Mouse (Mus musculus) intestine, embryonic 16.5 days (tissue): ENCODE results near the gene Usp4. TPM values are rescaled to one million over a fixed set of nuclear protein-coding genes. Genes with fewer than 3 reads are reported as not detected.

Experiments
- ATAC-seq: fragments of 200-750 bp; cut with Nextera tagmentation; 2 replicates; pipeline ENCODE4 v1.8.0; 2017; ENCODE audit warnings: moderate TSS enrichment, moderate library complexity
- H3K27ac ChIP-seq: fragments of 300-500 bp; sonication (generic); 2 replicates; pipeline ENCODE4 v1.5.1; 2014; ENCODE audit warnings: mild to moderate bottlenecking, low read length
- H3K27me3 ChIP-seq: fragments of 300-500 bp; sonication (generic); replicated peaks from 2 replicates; pipeline ENCODE4 v1.6.1; 2014; ENCODE audit warnings: low read length, control low read depth, mixed read lengths; ENCODE audit not compliant: control insufficient read depth, insufficient read depth
- H3K36me3 ChIP-seq: fragments of 300-500 bp; sonication (generic); 2 replicates; pipeline ENCODE4 v1.6.1; 2014; ENCODE audit warnings: low read length, control low read depth; ENCODE audit not compliant: control insufficient read depth, insufficient read depth
- H3K4me1 ChIP-seq: fragments of 300-500 bp; sonication (generic); 2 replicates; pipeline ENCODE4 v1.6.1; 2014; ENCODE audit warnings: low read length, control low read depth, mixed read lengths; ENCODE audit not compliant: control insufficient read depth, insufficient read depth
- H3K4me2 ChIP-seq: fragments of 300-500 bp; sonication (generic); 2 replicates; pipeline ENCODE4 v1.6.1; 2014; ENCODE audit warnings: low read depth, low read length, control low read depth
- H3K4me3 ChIP-seq: fragments of 300-500 bp; sonication (generic); 2 replicates; pipeline ENCODE4 v1.5.1; 2014; ENCODE audit warnings: mild to moderate bottlenecking, low read length
- H3K9ac ChIP-seq: fragments of 300-500 bp; sonication (generic); 2 replicates; pipeline ENCODE4 v1.6.1; 2014; ENCODE audit warnings: low read depth, low read length
- H3K9me3 ChIP-seq: fragments of 300-500 bp; sonication (generic); 2 replicates; pipeline ENCODE4 v1.6.1; 2016; ENCODE audit warnings: low read length, control low read depth; ENCODE audit not compliant: control insufficient read depth
- WGBS: fragments of 180-500 bp; shearing (Covaris S2); extraction: QIAGEN DNeasy Blood & Tissue Kit; methylation state at CpG from one replicate; pipeline ENCODE4 v1.1.7; 2014; 5-methylcytosine and 5-hydroxymethylcytosine counted together
- polyA plus RNA-seq: library from polyadenylated mRNA; unstranded; fragments of >200 nt; fragmentation: Nextera tagmentation; extraction: Ambion mirVana; gene quantifications from 2 replicates; pipeline ENCODE4 v1.2.1, GENCODE M21; 2015

Usp4 gene
- polyA plus RNA-seq, 1 experiment from 2014 or later: 92.1 TPM

DNA sequence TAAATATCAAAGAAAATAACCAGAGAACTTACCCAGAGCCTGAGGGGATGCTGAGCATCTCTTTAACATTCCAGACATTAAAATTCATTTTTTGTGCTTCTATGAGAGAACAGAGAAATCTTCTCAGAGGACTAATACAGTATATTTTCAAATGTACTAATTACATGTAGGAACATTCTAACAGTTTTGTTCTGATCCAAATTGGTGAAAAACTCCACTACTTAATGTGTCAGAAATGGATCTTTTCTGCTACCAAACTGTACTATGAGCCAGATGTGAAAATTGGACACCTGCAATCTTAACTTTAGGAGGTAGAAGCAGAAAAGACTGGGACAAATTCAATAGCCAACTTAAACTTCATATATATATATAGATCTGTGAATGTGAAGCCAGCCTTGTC, 80.7 kb downstream of the Usp4 start, which contains the start of gene Ccdc36:
Gene Ccdc36 (minus strand): TSS at position 101 of the 400 bp plus-strand sequence.
- H3K4me3 ChIP-seq: no peak within 1 kb of the TSS
- H3K27ac ChIP-seq: no peak within 1 kb of the TSS
- no peaks in the 10 kb centered on the region for H3K36me3 ChIP-seq
- H3K9me3 ChIP-seq: no peaks in the 10 kb centered on the region
- no peak within 1 kb of the TSS for H3K9ac ChIP-seq
- H3K27me3 ChIP-seq: no peaks in the 10 kb centered on the region
- no peak within 1 kb of the TSS for H3K4me2 ChIP-seq
- no peaks in the 10 kb centered on the region for H3K4me1 ChIP-seq
- no peak for ATAC-seq

DNA sequence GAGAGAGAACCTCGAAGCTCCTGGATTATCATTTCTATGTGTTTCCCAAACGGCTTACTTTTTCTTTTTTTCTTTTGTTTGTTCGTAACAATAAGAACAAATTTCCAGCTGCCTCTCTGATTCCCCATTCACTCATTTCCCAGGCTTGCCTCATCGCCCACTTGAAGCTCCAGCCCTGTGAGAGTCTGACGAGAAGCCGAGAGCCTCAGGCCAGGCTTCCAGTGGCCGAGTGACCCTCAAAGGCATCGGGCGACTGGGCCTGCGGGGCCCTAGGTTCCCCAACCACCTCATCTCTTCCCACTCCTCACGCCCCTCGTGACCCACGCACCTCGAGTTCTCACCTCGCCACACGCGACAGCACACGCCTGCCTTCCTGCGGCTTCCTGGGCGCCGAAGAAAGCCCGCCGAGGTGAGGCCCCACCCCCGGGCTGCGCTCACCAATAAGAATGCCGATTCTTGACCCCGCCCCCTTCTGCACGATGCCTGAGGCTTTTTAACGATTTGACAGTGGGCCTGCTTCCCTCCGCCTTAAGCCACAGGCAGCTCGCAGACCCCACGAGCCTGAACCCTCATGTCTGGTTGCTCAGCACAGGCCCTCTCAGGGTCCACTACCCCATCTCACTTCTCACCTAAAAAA, 83.9 kb downstream of the Usp4 start:
- Histone ChIP-seq H3K27ac (no peak overlapping the region), H3K4me3 (peak overlapping the region; percentile 38), H3K9me3 (no peaks in the 10 kb centered on the region), H3K4me2 (peak overlapping the region; percentile 48), H3K36me3 (no peaks in the 10 kb centered on the region), H3K4me1 (no peaks in the 10 kb centered on the region), H3K27me3 (no peaks in the 10 kb centered on the region), H3K9ac (peak overlapping the region; percentile 49)
- WGBS: 45% methylated on average over 32 of the region's 32 CpGs
- ATAC-seq: 0 out of 2 replicates have a peak, but pooled peaks have one; percentile 53

GRCm38 (mm10) chr9:108436182-108436581, 88.5 kb downstream of the Usp4 start, which contains the start of gene BC048562:
Gene BC048562, plus strand, starts transcription at chr9:108436482.
- no peak within 1 kb of the TSS for H3K27ac ChIP-seq
- no peaks in the 10 kb centered on the region for H3K27me3 ChIP-seq
- 62% methylated on average over 3 of the region's 3 CpGs for WGBS

GRCm38 (mm10) chr9:108439176-108439575, 91.5 kb downstream of the Usp4 start:
- H3K27me3 ChIP-seq: no peaks in the 10 kb centered on the region
- H3K27ac ChIP-seq: no peak overlapping the region
- no peak overlapping the region for H3K4me2 ChIP-seq
- H3K9me3 ChIP-seq: no peaks in the 10 kb centered on the region
- H3K4me1 ChIP-seq: peaks cover 4% of the 10 kb centered on the region; the same call in 1 of the 2 replicates
- no peaks in the 10 kb centered on the region for H3K36me3 ChIP-seq
- 70% methylated on average over 6 of the region's 6 CpGs for WGBS
- H3K9ac ChIP-seq: no peak overlapping the region
- H3K4me3 ChIP-seq: no peak overlapping the region
- no peak for ATAC-seq

More at GRCm38 (mm10) chr9:108436182-108436581, 88.5 kb downstream of the Usp4 start, which contains the start of gene BC048562:
- ATAC-seq: no peak
- Histone ChIP-seq H3K9me3 (no peaks in the 10 kb centered on the region), H3K4me2 (no peak within 1 kb of the TSS), H3K36me3 (no peaks in the 10 kb centered on the region), H3K4me1 (peaks cover 4% of the 10 kb centered on the region; the same call in 1 of the 2 replicates), H3K9ac (no peak within 1 kb of the TSS), H3K4me3 (no peak within 1 kb of the TSS)

DNA sequence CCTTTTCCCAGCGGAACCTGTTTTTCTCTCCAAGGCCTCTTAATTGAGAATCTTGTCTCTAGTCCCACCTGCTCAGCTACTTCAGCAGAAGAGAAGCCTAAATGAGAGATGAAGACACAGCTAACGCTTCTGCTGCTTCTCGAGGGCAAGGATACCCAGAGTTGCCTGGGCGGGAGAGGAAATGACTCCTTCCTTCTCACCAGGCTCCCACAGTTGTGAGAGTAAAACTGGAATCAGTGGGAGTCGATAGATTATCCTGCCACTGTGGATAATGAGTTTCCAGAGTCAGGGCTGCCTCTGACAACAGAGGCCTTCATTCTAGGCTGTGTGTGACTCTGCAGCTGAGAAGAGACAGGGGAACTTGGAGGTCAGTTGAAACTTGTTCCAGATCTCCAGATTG, 92.8 kb downstream of the Usp4 start:
- 76% methylated on average over 5 of the region's 5 CpGs for WGBS

DNA sequence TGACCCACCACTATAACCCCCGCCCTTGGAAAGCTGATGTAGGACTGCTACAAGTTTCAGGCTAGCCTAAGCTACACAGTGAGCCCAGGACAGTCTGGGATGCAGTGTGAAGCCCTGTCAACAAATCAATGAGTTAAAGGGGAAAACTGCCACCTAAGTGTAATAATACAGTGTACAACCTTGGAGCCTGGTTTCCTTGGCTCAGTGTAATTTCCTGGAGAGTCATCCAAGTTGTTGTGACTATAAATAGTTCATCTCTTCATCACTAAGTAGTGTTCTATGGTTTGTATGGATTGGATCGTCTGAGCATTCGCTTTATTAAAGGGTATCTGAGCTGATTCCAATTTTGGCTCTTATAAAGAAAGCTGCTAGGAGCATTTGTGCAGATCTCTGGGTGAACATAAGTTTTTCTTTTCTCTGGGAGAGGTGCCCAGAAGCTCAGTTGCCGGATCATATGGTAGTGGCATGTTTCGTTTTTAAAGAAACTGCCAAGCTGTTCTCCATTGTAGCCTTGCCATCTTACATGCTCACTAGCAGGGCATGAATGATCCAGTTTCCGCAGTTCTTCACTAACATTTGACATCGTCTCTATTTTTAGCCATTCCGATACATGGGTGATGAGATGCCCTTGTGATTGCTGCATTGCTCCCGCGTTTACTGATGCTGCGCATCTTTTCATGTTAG, 93.7 kb downstream of the Usp4 start:
- peaks cover 4% of the 10 kb centered on the region; the same call in 1 of the 2 replicates for H3K4me1 ChIP-seq
- ATAC-seq: no peak
- H3K27me3 ChIP-seq: no peaks in the 10 kb centered on the region
- no peak overlapping the region for H3K9ac ChIP-seq
- no peak overlapping the region for H3K4me3 ChIP-seq
- H3K27ac ChIP-seq: no peak overlapping the region
- 82% methylated on average over 11 of the region's 11 CpGs for WGBS
- H3K9me3 ChIP-seq: no peaks in the 10 kb centered on the region
- H3K36me3 ChIP-seq: no peaks in the 10 kb centered on the region
- H3K4me2 ChIP-seq: no peak overlapping the region

More for the DNA sequence above, 92.8 kb downstream of the Usp4 start:
- Histone ChIP-seq H3K4me3 (no peak overlapping the region), H3K27me3 (no peaks in the 10 kb centered on the region), H3K4me2 (no peak overlapping the region), H3K36me3 (no peaks in the 10 kb centered on the region), H3K9me3 (no peaks in the 10 kb centered on the region), H3K4me1 (peaks cover 4% of the 10 kb centered on the region; the same call in 1 of the 2 replicates), H3K9ac (no peak overlapping the region; the same call in 1 of the 2 replicates), H3K27ac (no peak overlapping the region)
- no peak for ATAC-seq

Other genes starting within 250 kb of the Usp4 start
- 5.4 TPM in 2 replicates for gene Bsn, start 157.5 kb upstream of the Usp4 start, polyA plus RNA-seq
- gene Dag1, start 83.9 kb upstream of the Usp4 start, polyA plus RNA-seq: 67.9 and 76.8 TPM in 2 replicates
- gene Nicn1, start 57.4 kb upstream of the Usp4 start, polyA plus RNA-seq: 24.6 and 29.1 TPM in 2 replicates
- 15.5 TPM in 2 replicates for gene Amt, start 51.0 kb upstream of the Usp4 start, polyA plus RNA-seq
- gene Rhoa, start 41.7 kb upstream of the Usp4 start, polyA plus RNA-seq: 425 and 427 TPM in 2 replicates
- gene Tcta, start 41.7 kb upstream of the Usp4 start, polyA plus RNA-seq: 40.9 and 45.1 TPM in 2 replicates
- 1,298 and 1,315 TPM in 2 replicates for gene Gpx1, start 8.9 kb upstream of the Usp4 start, polyA plus RNA-seq
- gene 1700102P08Rik, start 45.0 kb downstream of the Usp4 start, polyA plus RNA-seq: 0.49 and 0.55 TPM in 2 replicates
- gene Ccdc36, start 80.6 kb downstream of the Usp4 start, polyA plus RNA-seq: 1.1 TPM in 2 replicates
- not detected in 2 replicates for gene BC048562, start 88.6 kb downstream of the Usp4 start, polyA plus RNA-seq
- 49.2 and 53.5 TPM in 2 replicates for gene Ccdc71, start 112.7 kb downstream of the Usp4 start, polyA plus RNA-seq
- 44.7 and 49.6 TPM in 2 replicates for gene Klhdc8b, start 113.7 kb downstream of the Usp4 start, polyA plus RNA-seq
- 26.6 and 33.6 TPM in 2 replicates for gene Lamb2, start 131.9 kb downstream of the Usp4 start, polyA plus RNA-seq
- gene Usp19, start 142.7 kb downstream of the Usp4 start, polyA plus RNA-seq: 35.7 and 42.8 TPM in 2 replicates
- gene Qars, start 159.9 kb downstream of the Usp4 start, polyA plus RNA-seq: 111 and 118 TPM in 2 replicates
- gene Qrich1, start 169.0 kb downstream of the Usp4 start, polyA plus RNA-seq: 90.2 and 93.4 TPM in 2 replicates
- 149 and 173 TPM in 2 replicates for gene Impdh2, start 212.4 kb downstream of the Usp4 start, polyA plus RNA-seq
- 41.1 and 42.1 TPM in 2 replicates for gene Ndufaf3, start 219.6 kb downstream of the Usp4 start, polyA plus RNA-seq
- 100 and 115 TPM in 2 replicates for gene Dalrd3, start 222.0 kb downstream of the Usp4 start, polyA plus RNA-seq
- gene Wdr6, start 230.9 kb downstream of the Usp4 start, polyA plus RNA-seq: 60.7 and 64.4 TPM in 2 replicates
- gene P4htm, start 249.8 kb downstream of the Usp4 start, polyA plus RNA-seq: 4.5 and 5.0 TPM in 2 replicates